Mouse (Mus musculus): ENCODE results near the gene Gm20708. TPM values are rescaled to one million over a fixed set of nuclear protein-coding genes. Genes with fewer than 3 reads are reported as not detected.

Gene Gm20708
- polyA plus RNA-seq, 1 experiment from 2014 or later, result 0.24 TPM

DNA sequence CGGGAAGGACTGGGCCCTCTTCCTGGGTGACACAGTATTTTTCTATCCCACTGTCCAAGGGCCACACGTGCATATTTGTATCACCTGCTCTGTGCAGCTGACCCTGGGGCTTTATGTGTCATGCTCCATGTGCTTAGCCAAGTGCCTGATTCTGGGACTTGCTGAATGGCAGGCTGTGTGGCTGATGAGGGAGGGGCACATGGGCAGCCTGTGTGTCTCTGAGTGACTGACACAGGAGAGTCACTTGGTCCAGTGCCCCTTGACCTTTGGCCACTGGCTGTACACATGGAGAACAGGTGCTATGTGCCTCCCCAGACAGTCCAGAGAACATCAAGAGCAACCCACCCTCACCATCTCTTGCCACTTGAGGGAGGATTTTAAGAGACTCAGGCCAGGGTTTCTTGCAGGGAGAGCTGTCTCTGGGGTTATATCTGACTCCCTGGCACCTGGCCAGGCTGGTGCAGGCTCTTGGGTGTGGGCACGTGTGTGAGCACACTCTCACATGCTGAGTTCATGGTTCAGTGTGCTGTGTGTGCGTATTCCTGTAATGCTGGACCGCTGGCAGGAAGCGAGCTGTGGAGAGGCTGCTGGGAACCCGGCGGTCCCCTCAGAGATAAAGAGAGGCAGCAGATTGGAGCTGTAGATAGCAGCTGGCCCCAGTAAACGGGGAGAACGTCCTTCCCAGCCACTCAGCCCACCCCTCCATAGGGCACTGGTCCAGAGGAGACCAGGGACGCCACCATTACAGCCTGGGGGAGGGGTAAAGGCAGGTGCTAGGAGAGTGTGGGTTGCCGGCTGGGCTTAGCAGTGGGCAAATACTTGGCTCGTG lies 68.7 kb downstream of the Gm20708 start:
- H3K4me1 ChIP-seq, result peaks cover 47% of the 10 kb centered on the region
- 0 out of 2 replicates have a peak overlapping the region, but pooled peaks have one; percentile 20 for H3K9ac ChIP-seq
- H3K4me2 ChIP-seq, result peak overlapping the region; percentile 38
- H3K4me3 ChIP-seq, result no peak overlapping the region
- H3K9me3 ChIP-seq, result no peaks in the 10 kb centered on the region
- peak; percentile 21; the same call in 1 of the 2 replicates for ATAC-seq (ENCODE audit: borderline replicate concordance, extremely low read depth, low FRiP score, low TSS enrichment)
- H3K27ac ChIP-seq, result peak overlapping the region; percentile 64
- no peaks in the 10 kb centered on the region; the same call in 1 of the 2 replicates for H3K27me3 ChIP-seq
- no peaks in the 10 kb centered on the region for H3K36me3 ChIP-seq
- 14% methylated on average over 13 of the region's 13 CpGs for WGBS

DNA sequence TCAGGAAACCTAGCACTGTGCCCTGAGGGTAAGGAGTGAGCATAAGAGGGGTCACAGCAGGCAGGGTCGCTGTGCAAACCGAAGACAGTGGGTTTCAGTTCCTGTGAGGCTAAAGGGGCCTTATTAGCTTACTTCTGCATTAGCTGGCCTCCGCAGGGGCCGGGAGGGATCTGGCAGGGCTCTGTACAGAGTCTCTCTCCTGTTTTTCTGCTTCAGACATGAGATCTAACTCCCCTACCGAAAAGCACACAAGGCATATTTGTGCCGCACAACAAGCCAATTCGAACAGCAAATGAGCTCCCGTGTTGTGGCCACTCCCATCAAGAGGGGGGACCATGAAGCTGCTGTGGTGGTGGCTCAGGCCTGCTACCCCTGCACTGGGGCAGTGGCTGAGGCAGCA lies 69.4 kb downstream of the Gm20708 start:
- no peak overlapping the region for H3K9ac ChIP-seq
- WGBS, result 29% methylated on average over 8 of the region's 8 CpGs
- H3K36me3 ChIP-seq, result no peaks in the 10 kb centered on the region
- no peak overlapping the region for H3K4me3 ChIP-seq
- H3K4me1 ChIP-seq, result peaks cover 47% of the 10 kb centered on the region
- ATAC-seq (ENCODE audit: borderline replicate concordance, extremely low read depth, low FRiP score, low TSS enrichment), result no peak
- peak overlapping the region; percentile 38 for H3K4me2 ChIP-seq
- no peaks in the 10 kb centered on the region for H3K9me3 ChIP-seq
- peak overlapping the region; percentile 64 for H3K27ac ChIP-seq
- H3K27me3 ChIP-seq, result no peaks in the 10 kb centered on the region; the same call in 1 of the 2 replicates

DNA sequence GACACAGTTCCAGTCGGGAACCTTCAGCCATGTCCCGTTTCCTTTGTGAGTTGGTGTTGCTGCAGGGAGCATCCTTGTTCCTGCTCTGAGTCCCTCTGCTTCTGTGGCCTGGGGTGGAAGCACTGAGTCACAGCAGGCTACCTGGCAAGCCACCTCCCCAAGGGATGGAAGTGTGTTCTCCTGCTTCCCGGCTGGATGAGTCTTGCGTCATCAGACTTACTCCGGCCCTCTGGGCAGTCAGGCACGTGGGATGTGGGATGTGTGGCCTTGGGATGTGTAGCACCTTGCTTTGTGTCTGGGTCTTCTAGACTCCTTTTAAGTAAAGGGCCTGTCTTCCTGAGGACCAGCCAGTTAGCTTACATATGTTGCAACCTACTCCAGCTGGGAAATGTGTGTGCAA lies 70.2 kb downstream of the Gm20708 start:
- WGBS, result 84% methylated on average over 6 of the region's 6 CpGs
- no peaks in the 10 kb centered on the region; the same call in 1 of the 2 replicates for H3K27me3 ChIP-seq
- no peak for ATAC-seq (ENCODE audit: borderline replicate concordance, extremely low read depth, low FRiP score, low TSS enrichment)
- H3K4me2 ChIP-seq, result no peak overlapping the region
- no peak overlapping the region for H3K27ac ChIP-seq
- H3K4me3 ChIP-seq, result no peak overlapping the region
- no peaks in the 10 kb centered on the region for H3K36me3 ChIP-seq
- H3K9ac ChIP-seq, result no peak overlapping the region
- H3K4me1 ChIP-seq, result peaks cover 47% of the 10 kb centered on the region
- H3K9me3 ChIP-seq, result no peaks in the 10 kb centered on the region

DNA sequence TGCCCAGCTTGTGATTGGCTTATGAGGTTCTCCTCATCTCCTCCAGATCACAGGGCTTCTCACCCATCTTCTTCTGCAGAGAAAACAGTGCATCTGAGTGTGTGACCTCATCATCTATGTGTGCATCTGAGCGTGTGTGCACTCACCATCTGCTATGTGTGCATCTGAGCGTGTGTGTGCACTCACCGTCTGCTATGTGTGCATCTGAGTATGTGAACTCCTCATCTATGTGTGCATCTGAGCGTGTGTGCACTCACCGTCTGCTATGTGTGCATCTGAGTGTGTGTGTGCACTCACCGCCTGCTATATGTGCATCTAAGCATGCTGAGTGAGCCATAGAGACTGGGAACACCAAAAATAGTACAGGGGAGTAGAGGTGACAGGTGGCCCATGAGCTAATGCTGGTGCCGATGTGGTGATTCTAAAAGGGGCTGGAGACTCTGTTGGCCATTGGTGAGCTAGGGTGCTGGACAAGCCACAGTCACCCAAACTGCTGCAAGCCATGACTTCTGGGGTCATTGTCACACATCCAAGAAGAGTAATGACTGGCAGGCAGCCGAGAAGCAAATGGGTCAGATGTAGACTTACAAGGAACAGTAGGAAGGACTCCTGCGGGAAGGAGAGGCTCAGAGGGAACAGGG lies 71.0 kb downstream of the Gm20708 start:
- ATAC-seq (ENCODE audit: borderline replicate concordance, extremely low read depth, low FRiP score, low TSS enrichment), result no peak
- peaks cover 47% of the 10 kb centered on the region for H3K4me1 ChIP-seq
- no peak overlapping the region for H3K4me3 ChIP-seq
- no peak overlapping the region for H3K4me2 ChIP-seq
- H3K9me3 ChIP-seq, result no peaks in the 10 kb centered on the region
- H3K27me3 ChIP-seq, result no peaks in the 10 kb centered on the region; the same call in 1 of the 2 replicates
- no peaks in the 10 kb centered on the region for H3K36me3 ChIP-seq
- 82% methylated on average over 9 of the region's 9 CpGs for WGBS
- H3K9ac ChIP-seq, result no peak overlapping the region
- 0 out of 2 replicates have a peak overlapping the region, but pooled peaks have one; percentile 4 for H3K27ac ChIP-seq

DNA sequence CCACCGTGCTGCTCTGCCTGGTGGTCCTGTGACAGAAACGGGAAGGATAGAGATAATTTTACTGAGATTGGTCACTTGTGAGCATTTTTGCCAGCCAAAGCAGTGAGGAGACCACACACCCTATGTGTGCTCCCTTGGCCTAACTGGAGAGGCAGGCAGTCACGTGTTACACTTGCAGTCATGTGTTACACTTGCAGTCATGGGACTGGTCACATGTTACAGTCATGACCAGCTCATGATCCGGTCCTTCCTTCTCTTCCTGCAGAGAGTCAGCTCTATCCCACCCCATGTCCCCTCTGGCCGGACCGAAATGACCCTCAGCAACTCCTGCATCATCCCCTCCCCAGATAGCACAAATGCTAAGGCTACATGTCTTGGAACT lies 71.5 kb downstream of the Gm20708 start:
- ATAC-seq (ENCODE audit: borderline replicate concordance, extremely low read depth, low FRiP score, low TSS enrichment), result no peak
- peaks cover 45% of the 10 kb centered on the region for H3K4me1 ChIP-seq
- no peaks in the 10 kb centered on the region for H3K36me3 ChIP-seq
- no peak overlapping the region for H3K4me2 ChIP-seq
- H3K9me3 ChIP-seq, result no peaks in the 10 kb centered on the region
- 72% methylated on average over 6 of the region's 6 CpGs for WGBS
- H3K4me3 ChIP-seq, result no peak overlapping the region
- peak overlapping the region; percentile 8; the same call in 1 of the 2 replicates for H3K9ac ChIP-seq
- H3K27me3 ChIP-seq, result no peaks in the 10 kb centered on the region; the same call in 1 of the 2 replicates
- peak overlapping the region; percentile 84 for H3K27ac ChIP-seq

DNA sequence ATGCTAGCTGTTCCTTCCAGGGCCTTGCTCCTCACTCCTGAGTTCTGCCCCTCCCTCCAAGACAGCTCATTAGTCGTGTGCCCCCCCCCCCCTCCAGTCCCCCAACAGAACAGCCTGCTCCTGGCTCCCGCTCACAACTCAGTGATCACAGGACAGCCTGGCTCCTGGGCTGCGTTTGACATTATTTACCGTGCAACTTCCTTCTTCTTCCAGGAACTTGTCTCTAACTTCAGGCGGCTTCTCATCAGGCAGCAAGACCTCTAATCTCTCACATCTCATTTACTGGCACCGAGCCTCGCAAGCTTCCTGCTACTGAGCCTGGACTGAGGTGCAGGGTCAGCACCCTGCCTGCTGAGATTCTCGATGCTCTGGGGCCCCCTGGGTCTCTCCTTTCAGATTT lies 72.3 kb downstream of the Gm20708 start:
- peak overlapping the region; percentile 84 for H3K27ac ChIP-seq
- H3K27me3 ChIP-seq, result no peaks in the 10 kb centered on the region; the same call in 1 of the 2 replicates
- ATAC-seq (ENCODE audit: borderline replicate concordance, extremely low read depth, low FRiP score, low TSS enrichment), result peak; percentile 71; the same call in 1 of the 2 replicates
- H3K9me3 ChIP-seq, result no peaks in the 10 kb centered on the region
- no peaks in the 10 kb centered on the region for H3K36me3 ChIP-seq
- 0 out of 2 replicates have a peak overlapping the region, but pooled peaks have one; percentile 8 for H3K9ac ChIP-seq
- peak overlapping the region; percentile 7; the same call in 1 of the 2 replicates for H3K4me2 ChIP-seq
- peaks cover 46% of the 10 kb centered on the region for H3K4me1 ChIP-seq
- 4% methylated on average over 8 of the region's 8 CpGs for WGBS
- H3K4me3 ChIP-seq, result no peak overlapping the region

DNA sequence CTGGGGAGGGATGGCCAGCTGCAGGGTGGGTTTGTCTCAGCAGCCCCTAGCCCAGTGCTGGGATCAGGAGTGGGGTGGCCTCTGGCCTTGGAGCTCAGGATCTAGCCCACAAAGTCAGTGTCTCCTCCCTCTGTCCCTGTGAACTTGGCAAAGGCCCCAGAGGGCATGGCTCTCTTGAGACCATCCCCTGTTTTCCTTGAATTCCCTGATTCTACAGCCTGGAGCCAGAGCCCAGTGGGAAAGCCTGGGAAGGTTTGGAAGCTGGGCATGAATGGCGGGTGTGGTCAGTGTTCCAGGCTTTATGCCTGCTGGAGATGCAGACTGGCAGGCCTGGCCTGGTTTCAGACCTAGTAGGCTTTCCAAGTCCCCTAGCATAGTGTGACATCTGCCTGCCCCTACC lies 72.7 kb downstream of the Gm20708 start:
- Histone ChIP-seq H3K9ac (no peak overlapping the region), H3K27ac (peak overlapping the region; percentile 84), H3K9me3 (no peaks in the 10 kb centered on the region), H3K36me3 (no peaks in the 10 kb centered on the region), H3K4me2 (0 out of 2 replicates have a peak overlapping the region, but pooled peaks have one; percentile 7), H3K4me3 (no peak overlapping the region), H3K4me1 (peaks cover 46% of the 10 kb centered on the region), H3K27me3 (no peaks in the 10 kb centered on the region; the same call in 1 of the 2 replicates)
- WGBS, result 58% methylated on average over 1 of the region's 1 CpGs
- 0 out of 2 replicates have a peak, but pooled peaks have one; percentile 6 for ATAC-seq (ENCODE audit: borderline replicate concordance, extremely low read depth, low FRiP score, low TSS enrichment)

DNA sequence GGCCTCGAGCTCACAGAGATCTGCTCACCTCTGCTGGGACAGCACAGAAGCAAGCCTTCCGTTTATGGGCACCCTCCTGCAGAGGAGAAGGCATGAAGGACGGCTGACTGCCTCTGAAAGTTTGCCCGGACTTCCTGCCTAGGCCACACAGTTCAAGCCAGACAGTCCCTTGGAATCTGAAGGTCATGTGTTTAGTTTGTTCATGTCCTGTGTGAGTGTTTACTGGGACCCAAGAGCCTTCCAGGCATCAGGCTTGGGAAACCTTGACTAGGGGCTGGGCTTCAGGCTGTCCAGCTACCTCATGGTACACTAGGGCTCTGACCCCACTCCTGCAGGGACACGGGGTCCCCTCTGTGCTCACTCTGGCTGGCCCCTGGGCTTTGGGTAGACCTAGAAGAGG lies 76.5 kb downstream of the Gm20708 start:
- Histone ChIP-seq H3K9me3 (no peaks in the 10 kb centered on the region), H3K4me2 (no peak overlapping the region), H3K4me1 (peaks cover 51% of the 10 kb centered on the region), H3K27me3 (no peaks in the 10 kb centered on the region), H3K9ac (no peak overlapping the region), H3K27ac (no peak overlapping the region), H3K4me3 (no peak overlapping the region), H3K36me3 (no peaks in the 10 kb centered on the region)
- WGBS, result 29% methylated on average over 5 of the region's 5 CpGs
- no peak for ATAC-seq (ENCODE audit: borderline replicate concordance, extremely low read depth, low FRiP score, low TSS enrichment)

DNA sequence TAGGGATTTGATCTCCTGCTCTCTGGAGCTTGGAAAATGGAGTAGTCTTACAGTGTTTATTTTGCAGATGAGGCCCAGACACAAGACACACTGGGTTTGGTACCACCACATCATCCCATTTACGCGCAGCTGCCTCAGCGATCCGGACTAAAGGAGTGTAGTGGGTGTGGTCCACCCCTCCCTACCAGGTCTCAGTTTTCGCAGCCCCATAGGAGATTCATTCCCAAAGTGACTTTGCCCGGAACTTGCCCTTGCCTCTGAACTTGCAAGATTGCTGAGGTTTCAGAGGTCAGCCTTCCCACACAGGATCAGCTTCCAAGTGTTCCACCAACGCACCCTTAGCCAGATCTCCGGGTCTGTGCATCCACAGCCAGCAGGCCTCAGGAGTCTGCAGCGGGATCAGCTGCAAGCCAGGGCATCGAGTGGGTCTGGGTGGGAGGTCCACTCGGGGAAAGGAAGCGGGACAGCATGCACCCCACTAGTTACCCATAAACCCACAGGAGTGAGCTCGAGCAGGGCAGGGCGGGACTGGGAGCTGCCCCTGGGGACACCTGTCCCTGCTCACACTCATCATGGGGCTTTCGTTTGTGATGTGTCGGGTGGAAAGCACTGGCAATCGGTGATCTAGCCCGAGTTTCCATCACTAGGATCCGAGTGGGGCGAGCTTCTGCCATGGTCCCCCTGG lies 78.8 kb downstream of the Gm20708 start:
- H3K9ac ChIP-seq, result no peak overlapping the region
- 28% methylated on average over 20 of the region's 20 CpGs for WGBS
- H3K27me3 ChIP-seq, result no peaks in the 10 kb centered on the region
- no peak overlapping the region for H3K27ac ChIP-seq
- H3K4me3 ChIP-seq, result no peak overlapping the region
- peak overlapping the region; percentile 55 for H3K4me2 ChIP-seq
- H3K4me1 ChIP-seq, result peaks cover 36% of the 10 kb centered on the region
- H3K36me3 ChIP-seq, result no peaks in the 10 kb centered on the region
- H3K9me3 ChIP-seq, result no peaks in the 10 kb centered on the region
- no peak for ATAC-seq (ENCODE audit: borderline replicate concordance, extremely low read depth, low FRiP score, low TSS enrichment)

DNA sequence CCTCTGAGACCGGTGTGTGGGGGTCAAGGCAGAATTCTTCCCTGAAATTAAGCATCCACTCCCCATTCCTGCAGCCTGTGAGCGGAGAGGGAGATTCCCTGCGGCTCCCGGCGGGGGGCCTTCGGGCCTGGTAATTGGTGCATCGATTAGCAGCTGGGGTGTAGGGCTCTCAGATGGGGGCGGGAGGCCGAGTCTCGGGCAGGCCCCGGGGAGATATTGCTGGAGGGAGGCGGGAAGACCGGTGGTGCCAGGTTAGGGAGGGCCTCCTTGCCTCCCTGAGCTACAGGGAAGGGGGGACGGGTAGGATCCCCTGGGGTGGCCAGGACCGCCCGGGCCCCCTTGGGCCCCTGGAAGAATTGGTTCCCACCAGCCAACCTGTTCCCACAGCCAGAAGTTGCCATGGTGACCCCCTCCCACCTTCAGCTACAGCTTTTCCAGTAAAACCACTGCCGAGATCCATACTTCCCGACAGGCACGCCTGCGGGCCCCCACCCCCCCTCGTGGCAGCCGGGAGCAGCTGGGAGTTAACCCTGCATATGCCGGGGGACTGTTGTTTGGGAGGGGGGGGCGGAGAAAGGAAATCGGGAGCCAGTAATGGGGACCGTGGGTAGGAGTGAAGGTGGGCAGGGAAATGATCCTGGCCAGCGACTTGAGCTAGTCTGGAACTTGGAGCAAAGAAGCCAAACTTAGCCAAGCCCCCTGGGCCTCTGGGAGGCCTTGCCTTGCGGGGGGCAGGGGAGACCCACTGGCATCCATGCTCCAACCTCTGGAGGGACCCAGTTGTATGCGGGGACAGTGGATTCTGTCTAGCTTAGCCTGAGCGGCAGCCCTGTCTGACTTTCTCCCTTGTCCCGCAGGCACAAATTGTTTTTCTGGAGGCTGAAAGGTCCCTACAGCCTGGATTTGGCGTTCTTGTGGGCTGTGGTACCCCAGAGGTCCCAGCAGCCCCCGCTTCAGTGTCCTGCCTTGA lies 79.7 kb downstream of the Gm20708 start:
- 0 out of 2 replicates have a peak overlapping the region, but pooled peaks have one; percentile 16 for H3K27ac ChIP-seq
- no peaks in the 10 kb centered on the region for H3K36me3 ChIP-seq
- ATAC-seq (ENCODE audit: borderline replicate concordance, extremely low read depth, low FRiP score, low TSS enrichment), result peak; percentile 27; the same call in 1 of the 2 replicates
- peak overlapping the region; percentile 55 for H3K4me2 ChIP-seq
- WGBS, result 12% methylated on average over 33 of the region's 33 CpGs
- peak overlapping the region; percentile 17 for H3K4me3 ChIP-seq
- H3K27me3 ChIP-seq, result no peaks in the 10 kb centered on the region
- H3K4me1 ChIP-seq, result peaks cover 36% of the 10 kb centered on the region
- H3K9me3 ChIP-seq, result no peaks in the 10 kb centered on the region
- H3K9ac ChIP-seq, result peak overlapping the region; percentile 37
